Mouse (Mus musculus) ES-CJ7 (cell line): ENCODE results near the gene Kdm8.

Experiments used
- DNase-seq: peaks from one replicate; pipeline ENCODE4 v3.0.0; 2011; ENCODE audit warnings: low read depth, low spot score

The Kdm8 gene

DNA sequence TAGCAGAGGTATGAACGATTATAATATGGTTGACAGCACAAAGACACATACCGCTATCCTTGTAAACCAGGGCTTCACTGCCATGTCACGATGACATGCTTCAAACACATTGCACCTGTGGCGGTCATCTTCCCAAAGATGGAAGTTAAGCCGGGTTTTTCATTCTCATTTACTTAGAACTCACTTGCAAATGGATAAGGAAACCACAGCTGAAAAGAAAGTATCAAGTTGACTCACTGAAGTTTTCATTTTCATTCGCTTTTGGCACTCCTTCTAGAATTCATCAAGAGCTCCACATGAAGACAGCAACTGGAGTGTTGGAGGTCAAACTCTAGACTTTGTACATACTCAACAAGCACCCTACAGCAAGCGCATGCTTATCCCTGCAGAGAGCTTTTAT, 56.4 kb downstream of the Kdm8 start:
- no peak for DNase-seq

DNA sequence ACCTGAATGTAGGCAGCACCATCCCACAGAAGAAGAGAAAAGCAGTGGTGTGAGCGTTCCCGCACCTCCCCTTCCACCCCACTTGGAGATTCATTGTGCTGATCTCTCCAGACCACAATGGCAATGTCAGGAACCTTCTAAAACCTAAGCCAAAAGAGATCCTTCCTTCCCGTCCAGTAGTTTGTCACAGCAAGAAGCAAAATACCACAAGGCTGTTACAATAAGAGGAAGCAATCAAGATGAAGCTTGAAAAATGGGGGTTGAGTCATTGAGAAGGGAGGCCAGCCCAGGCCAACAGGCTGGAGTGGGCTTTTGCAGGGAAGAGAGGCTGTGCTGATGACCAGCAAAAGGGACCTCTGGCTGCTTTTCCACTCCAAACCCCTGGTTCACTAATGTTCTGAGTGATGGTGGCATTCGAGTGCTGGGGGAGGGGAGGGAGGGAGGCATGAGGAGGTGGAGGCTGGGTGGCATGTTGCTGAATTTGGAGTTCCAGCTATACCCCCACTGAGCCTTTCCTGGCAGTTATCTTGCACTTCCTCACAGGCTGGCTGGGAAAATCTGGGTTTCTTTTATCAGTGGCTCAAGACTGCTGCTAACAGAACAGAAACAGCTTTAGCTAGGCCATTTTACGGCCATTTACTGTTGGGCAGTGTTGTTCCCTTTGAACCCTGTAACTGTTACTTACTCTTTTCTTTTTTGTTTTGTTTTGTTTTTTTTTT, 59.1 kb downstream of the Kdm8 start:
- no peak for DNase-seq

DNA sequence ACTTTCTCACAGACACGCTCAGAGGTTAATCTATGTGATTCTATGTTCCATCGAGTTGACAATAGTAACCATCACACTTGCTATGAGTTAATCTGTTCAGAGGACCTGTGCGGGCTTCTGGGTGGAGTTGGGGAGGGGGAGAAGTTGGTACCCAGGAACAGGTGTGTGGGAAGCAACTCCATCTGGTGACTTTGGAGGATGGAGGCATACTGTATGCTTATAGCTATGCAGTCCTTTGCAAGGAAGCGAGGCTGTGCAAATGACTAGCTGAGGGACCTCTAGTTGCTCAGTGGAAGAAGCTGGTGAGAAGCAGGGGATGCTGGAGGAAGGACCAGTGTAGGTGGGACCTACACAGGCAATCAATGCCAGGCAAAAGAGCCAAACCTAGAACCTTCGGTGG, 60.1 kb downstream of the Kdm8 start:
- no peak for DNase-seq

DNA sequence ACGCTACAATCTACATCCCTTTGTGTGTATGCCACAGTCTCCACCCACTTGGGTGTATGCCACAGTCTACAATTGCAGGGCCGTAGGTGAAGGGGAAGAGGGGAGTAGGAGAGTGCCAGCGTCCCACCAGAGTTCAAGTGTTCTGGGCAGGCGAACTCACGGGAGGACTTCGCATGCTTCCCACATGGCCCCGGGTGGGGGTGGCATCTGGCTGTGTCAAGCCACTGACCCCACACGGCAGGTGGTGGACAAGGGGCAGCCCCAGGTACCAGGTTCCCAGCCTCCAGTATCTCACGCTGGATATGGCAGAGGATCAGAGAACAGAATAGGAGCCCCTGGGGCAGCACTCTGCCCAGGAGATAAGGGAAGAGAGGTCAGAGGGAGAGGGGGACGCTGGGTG, 61.1 kb downstream of the Kdm8 start:
- DNase-seq: no peak

DNA sequence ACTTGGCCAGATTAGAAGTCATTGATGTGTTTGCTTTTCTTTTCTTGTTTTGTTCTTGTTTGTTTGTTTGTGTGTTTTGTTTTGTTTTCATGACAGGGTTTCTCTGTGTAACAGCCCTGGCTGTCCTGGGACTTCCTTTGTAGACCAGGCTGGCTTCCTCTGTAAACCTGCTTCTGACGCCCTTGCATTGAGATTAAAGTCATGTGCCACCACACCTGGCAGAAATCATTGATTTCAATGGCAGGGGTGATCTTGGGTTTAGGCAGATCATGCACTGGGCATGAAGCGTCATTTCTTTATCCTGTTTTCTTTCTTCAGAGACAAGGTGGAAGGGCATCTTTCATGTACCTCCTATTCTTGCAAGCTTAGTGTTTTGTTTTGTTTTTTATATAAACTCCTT, 62.8 kb downstream of the Kdm8 start:
- no peak for DNase-seq

DNA sequence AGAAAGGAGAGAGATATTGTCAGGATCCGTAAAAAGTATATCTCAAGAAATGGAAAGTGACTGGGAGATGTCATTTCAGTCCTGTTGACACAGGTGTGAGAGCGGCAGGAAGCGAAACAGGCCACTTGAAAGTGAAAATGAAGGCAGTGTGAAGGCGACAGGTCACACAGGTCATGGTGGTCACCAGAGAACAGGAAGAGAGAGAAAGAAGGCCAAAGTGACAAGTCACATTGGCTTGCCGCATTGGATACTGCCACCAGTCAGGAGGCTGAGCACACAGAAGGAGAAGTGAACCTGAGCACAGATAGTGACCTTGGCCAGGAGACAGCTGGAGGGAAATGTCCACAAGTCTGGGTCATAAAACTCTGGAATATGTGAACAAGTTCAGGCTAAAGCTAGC, 67.0 kb downstream of the Kdm8 start:
- no peak for DNase-seq

DNA sequence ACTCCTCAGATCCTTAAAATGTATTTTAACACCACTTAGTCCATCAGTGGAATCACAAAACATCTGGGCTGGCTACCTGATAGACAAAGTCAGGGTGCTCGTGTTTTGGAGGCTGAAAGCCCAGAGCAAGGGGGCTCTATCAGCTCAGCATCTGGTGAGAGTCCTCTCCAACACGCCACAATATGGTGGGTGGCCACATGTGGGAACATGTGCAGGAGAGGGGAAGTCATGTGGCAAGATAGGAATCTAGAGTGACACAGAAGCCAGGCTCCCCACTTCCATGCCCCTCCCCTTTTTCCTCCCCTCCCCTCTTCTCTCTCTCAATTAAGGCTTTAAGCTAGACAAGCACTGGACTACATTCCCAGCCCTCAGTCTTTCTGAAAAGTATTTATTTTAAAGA, 67.4 kb downstream of the Kdm8 start:
- no peak for DNase-seq
